Mouse (Mus musculus): ENCODE measurements around the gene Kcp. TPM values are rescaled to one million over a fixed set of nuclear protein-coding genes. Genes with fewer than 3 reads are reported as not detected.

Gene Kcp
- polyA plus RNA-seq, 1 experiment from 2014 or later = 2.2 TPM

GRCm38 (mm10) chr6:29540956-29541355 is 33.2 kb upstream of the Kcp start:
- ATAC-seq (peak; percentile 84), DNase-seq (no peak)
- peaks cover 34% of the 10 kb centered on the region for H3K36me3 ChIP-seq (replicated peaks; ENCODE audit: insufficient read depth, low read length)
- no peak overlapping the region for H3K9ac ChIP-seq (replicated peaks)
- H3K4me3 ChIP-seq (ENCODE audit: low read depth, low read length) = no peak overlapping the region
- H3K4me1 ChIP-seq (ENCODE audit: insufficient read depth) = peaks cover 5% of the 10 kb centered on the region; the same call in 1 of the 2 replicates
- no peak overlapping the region for H3K27ac ChIP-seq (ENCODE audit: low read depth)
- 67% methylated on average over 1 of the region's 1 CpGs for WGBS (ENCODE audit: insufficient replicate concordance)
- no peaks in the 10 kb centered on the region for H3K9me3 ChIP-seq (ENCODE audit: low read length)
- no peaks in the 10 kb centered on the region for H3K27me3 ChIP-seq (ENCODE audit: insufficient read depth, low read length)
- TF ChIP-seq EP300 (IDR thresholded peaks at IDR 0.05; ENCODE audit: low read depth) = no peak
- TF ChIP-seq CTCF (IDR thresholded peaks at IDR 0.05; ENCODE audit: low read depth) = no peak
- no peak overlapping the region for H3K4me2 ChIP-seq (ENCODE audit: low read depth, low read length)

- Histone ChIP-seq H3K9me3 (ENCODE audit: low read length) (no peaks in the 10 kb centered on the region), H3K27ac (ENCODE audit: low read depth) (no peak overlapping the region), H3K4me3 (ENCODE audit: low read depth, low read length) (no peak overlapping the region), H3K36me3 (replicated peaks; ENCODE audit: insufficient read depth, low read length) (peaks cover 27% of the 10 kb centered on the region), H3K9ac (replicated peaks) (no peak overlapping the region), H3K27me3 (ENCODE audit: insufficient read depth, low read length) (no peaks in the 10 kb centered on the region), H3K4me1 (ENCODE audit: insufficient read depth) (peaks cover 5% of the 10 kb centered on the region; the same call in 1 of the 2 replicates), H3K4me2 (ENCODE audit: low read depth, low read length) (no peak overlapping the region)
- TF ChIP-seq EP300 (IDR thresholded peaks at IDR 0.05; ENCODE audit: low read depth) = no peak
- no peak for TF ChIP-seq CTCF (IDR thresholded peaks at IDR 0.05; ENCODE audit: low read depth)
- DNase-seq (no peak), ATAC-seq (no peak)
- WGBS (ENCODE audit: insufficient replicate concordance) = 84% methylated on average over 6 of the region's 6 CpGs
These were observed 32.5 kb upstream of the Kcp start for GRCm38 (mm10) chr6:29540223-29540622.

- TF ChIP-seq EP300 (IDR thresholded peaks at IDR 0.05; ENCODE audit: low read depth) (no peak), CTCF (IDR thresholded peaks at IDR 0.05; ENCODE audit: low read depth) (no peak)
- Histone ChIP-seq H3K4me2 (ENCODE audit: low read depth, low read length) (no peak overlapping the region), H3K4me1 (ENCODE audit: insufficient read depth) (peaks cover 5% of the 10 kb centered on the region; the same call in 1 of the 2 replicates), H3K9ac (replicated peaks) (no peak overlapping the region), H3K36me3 (replicated peaks; ENCODE audit: insufficient read depth, low read length) (peaks cover 22% of the 10 kb centered on the region), H3K27ac (ENCODE audit: low read depth) (no peak overlapping the region), H3K27me3 (ENCODE audit: insufficient read depth, low read length) (no peaks in the 10 kb centered on the region), H3K4me3 (ENCODE audit: low read depth, low read length) (no peak overlapping the region), H3K9me3 (ENCODE audit: low read length) (no peaks in the 10 kb centered on the region)
- DNase-seq (no peak), ATAC-seq (no peak)
- WGBS (ENCODE audit: insufficient replicate concordance) = 84% methylated on average over 8 of the region's 8 CpGs
These were observed 31.8 kb upstream of the Kcp start for GRCm38 (mm10) chr6:29539502-29539901.

GRCm38 (mm10) chr6:29537221-29537620 is 29.5 kb upstream of the Kcp start:
- Histone ChIP-seq H3K9me3 (ENCODE audit: low read length) (no peaks in the 10 kb centered on the region), H3K4me3 (ENCODE audit: low read depth, low read length) (no peak overlapping the region), H3K27ac (ENCODE audit: low read depth) (no peak overlapping the region), H3K36me3 (replicated peaks; ENCODE audit: insufficient read depth, low read length) (peaks cover 14% of the 10 kb centered on the region), H3K4me2 (ENCODE audit: low read depth, low read length) (no peak overlapping the region), H3K27me3 (ENCODE audit: insufficient read depth, low read length) (no peaks in the 10 kb centered on the region), H3K9ac (replicated peaks) (no peak overlapping the region), H3K4me1 (ENCODE audit: insufficient read depth) (peaks cover 5% of the 10 kb centered on the region; the same call in 1 of the 2 replicates)
- DNase-seq = no peak
- TF ChIP-seq CTCF (IDR thresholded peaks at IDR 0.05; ENCODE audit: low read depth) (no peak), EP300 (IDR thresholded peaks at IDR 0.05; ENCODE audit: low read depth) (no peak)
- WGBS (ENCODE audit: insufficient replicate concordance) = 79% methylated on average over 3 of the region's 3 CpGs
- no peak for ATAC-seq

GRCm38 (mm10) chr6:29536651-29537193 is 29.0 kb upstream of the Kcp start:
- ATAC-seq (no peak), DNase-seq (no peak)
- 62% methylated on average over 4 of the region's 4 CpGs for WGBS (ENCODE audit: insufficient replicate concordance)

GRCm38 (mm10) chr6:29535316-29535715 is 27.6 kb upstream of the Kcp start:
- Histone ChIP-seq H3K4me2 (ENCODE audit: low read depth, low read length) (no peak overlapping the region), H3K36me3 (replicated peaks; ENCODE audit: insufficient read depth, low read length) (peaks cover 6% of the 10 kb centered on the region; the same call in 1 of the 2 replicates), H3K27ac (ENCODE audit: low read depth) (no peak overlapping the region), H3K4me3 (ENCODE audit: low read depth, low read length) (no peak overlapping the region), H3K9ac (replicated peaks) (no peak overlapping the region), H3K9me3 (ENCODE audit: low read length) (no peaks in the 10 kb centered on the region), H3K4me1 (ENCODE audit: insufficient read depth) (peaks cover 2% of the 10 kb centered on the region; the same call in 1 of the 2 replicates), H3K27me3 (ENCODE audit: insufficient read depth, low read length) (no peaks in the 10 kb centered on the region)
- DNase-seq = no peak
- TF ChIP-seq EP300 (IDR thresholded peaks at IDR 0.05; ENCODE audit: low read depth) = no peak
- no peak for TF ChIP-seq CTCF (IDR thresholded peaks at IDR 0.05; ENCODE audit: low read depth)
- ATAC-seq = 0 out of 2 replicates have a peak, but pooled peaks have one; percentile 7
- 59% methylated on average over 6 of the region's 6 CpGs for WGBS (ENCODE audit: insufficient replicate concordance)

More at GRCm38 (mm10) chr6:29536651-29537193, 29.0 kb upstream of the Kcp start:
- Histone ChIP-seq H3K4me2 (ENCODE audit: low read depth, low read length) (no peak overlapping the region), H3K4me3 (ENCODE audit: low read depth, low read length) (no peak overlapping the region), H3K9me3 (ENCODE audit: low read length) (no peaks in the 10 kb centered on the region), H3K27ac (ENCODE audit: low read depth) (no peak overlapping the region), H3K27me3 (ENCODE audit: insufficient read depth, low read length) (no peaks in the 10 kb centered on the region), H3K4me1 (ENCODE audit: insufficient read depth) (peaks cover 5% of the 10 kb centered on the region; the same call in 1 of the 2 replicates), H3K9ac (replicated peaks) (no peak overlapping the region), H3K36me3 (replicated peaks; ENCODE audit: insufficient read depth, low read length) (peaks cover 9% of the 10 kb centered on the region; the same call in 1 of the 2 replicates)
- peak; percentile 42 for TF ChIP-seq CTCF (IDR thresholded peaks at IDR 0.05; ENCODE audit: low read depth)
- no peak for TF ChIP-seq EP300 (IDR thresholded peaks at IDR 0.05; ENCODE audit: low read depth)
